Mouse (Mus musculus) spleen, adult 2 months (tissue): ENCODE data around the gene Fam185a. TPM values are rescaled to one million over a fixed set of nuclear protein-coding genes. Genes with fewer than 3 reads are reported as not detected.

Experiments used
- DNase-seq, 2 experiments: peaks; one replicate each; pipeline versions ENCODE4 v3.0.0 to v3.0.0-alpha.2; 2012 to 2021; ENCODE audit warnings: low spot score in 2 of 2, low read depth in 1 of 2
- H3K27ac ChIP-seq: fragments of 200-500 bp; 2 replicates; pipeline ENCODE4 v1.5.1; 2012; ENCODE audit warnings: low read length, inconsistent platforms; ENCODE audit not compliant: insufficient read depth
- H3K27me3 ChIP-seq: fragments of 200-500 bp; 2 replicates; pipeline ENCODE4 v1.6.1; 2012; ENCODE audit warnings: mild to moderate bottlenecking, moderate library complexity, low read length, inconsistent platforms; ENCODE audit not compliant: control insufficient read depth, insufficient read depth
- H3K36me3 ChIP-seq: fragments of 200-500 bp; 2 replicates; pipeline ENCODE4 v1.6.1; 2012; ENCODE audit warnings: mild to moderate bottlenecking, low read length, inconsistent platforms; ENCODE audit not compliant: control insufficient read depth, insufficient read depth
- H3K4me1 ChIP-seq: fragments of 200-500 bp; 2 replicates; pipeline ENCODE4 v1.6.1; 2011; ENCODE audit warnings: inconsistent platforms; ENCODE audit not compliant: control insufficient read depth, insufficient read depth, insufficient read length
- H3K4me3 ChIP-seq: fragments of 200-500 bp; 2 replicates; pipeline ENCODE4 v1.5.1; 2011; ENCODE audit warnings: mild to moderate bottlenecking, inconsistent platforms; ENCODE audit not compliant: insufficient read depth, insufficient read length; ENCODE audit errors: extremely low read depth
- CTCF ChIP-seq: fragments of 200-500 bp; IDR thresholded peaks from 2 replicates; pipeline ENCODE4 v1.5.1; 2011; ENCODE audit warnings: mild to moderate bottlenecking, inconsistent platforms; ENCODE audit not compliant: insufficient read depth, insufficient read length, insufficient replicate concordance; ENCODE audit errors: extremely low read depth
- POLR2A ChIP-seq: fragments of 200-500 bp; IDR thresholded peaks from 2 replicates; pipeline ENCODE4 v1.6.1; 2011; ENCODE audit warnings: low read depth, low read length, inconsistent platforms
- WGBS: fragments of 180-500 bp; shearing (Covaris S2); methylation state at CpG from one replicate; pipeline ENCODE4 v1.1.7; 2018; 5-methylcytosine and 5-hydroxymethylcytosine counted together
- polyA plus RNA-seq: library from polyadenylated mRNA; depleted of rRNA; stranded (reverse); fragments of >200 nt; gene quantifications from 2 replicates; pipeline ENCODE4 v1.2.3, GENCODE M21; 2012

The Fam185a gene
- polyA plus RNA-seq, 1 experiment = 1.4 TPM

GRCm38 (mm10) chr5:21485197-21485829 is 60.6 kb downstream of the Fam185a start:
- TF ChIP-seq POLR2A = no peak
- TF ChIP-seq CTCF = no peak
- no peak for DNase-seq
- Histone ChIP-seq H3K27ac (no peak overlapping the region), H3K36me3 (no peaks in the 10 kb centered on the region; the same call in 1 of the 2 replicates), H3K4me1 (no peaks in the 10 kb centered on the region), H3K4me3 (no peak overlapping the region), H3K27me3 (no peaks in the 10 kb centered on the region)
- 86% methylated on average over 8 of the region's 8 CpGs for WGBS

- H3K27ac ChIP-seq = no peak overlapping the region
- TF ChIP-seq CTCF (no peak), POLR2A (no peak)
- DNase-seq = no peak
- H3K36me3 ChIP-seq = no peaks in the 10 kb centered on the region; the same call in 1 of the 2 replicates
- WGBS = 91% methylated on average over 5 of the region's 5 CpGs
- H3K27me3 ChIP-seq = no peaks in the 10 kb centered on the region
- no peaks in the 10 kb centered on the region for H3K4me1 ChIP-seq
- no peak overlapping the region for H3K4me3 ChIP-seq
Measured at GRCm38 (mm10) chr5:21486798-21487197, 62.0 kb downstream of the Fam185a start.

GRCm38 (mm10) chr5:21487306-21487705 is 62.5 kb downstream of the Fam185a start:
- H3K4me1 ChIP-seq = no peaks in the 10 kb centered on the region
- no peak for DNase-seq
- no peaks in the 10 kb centered on the region for H3K27me3 ChIP-seq
- H3K27ac ChIP-seq = no peak overlapping the region
- 88% methylated on average over 3 of the region's 3 CpGs for WGBS
- no peak for TF ChIP-seq CTCF
- no peak for TF ChIP-seq POLR2A
- no peak overlapping the region for H3K4me3 ChIP-seq
- no peaks in the 10 kb centered on the region; the same call in 1 of the 2 replicates for H3K36me3 ChIP-seq

- DNase-seq = no peak
- no peaks in the 10 kb centered on the region; the same call in 1 of the 2 replicates for H3K36me3 ChIP-seq
- TF ChIP-seq CTCF = no peak
- no peak for TF ChIP-seq POLR2A
- no peak overlapping the region for H3K4me3 ChIP-seq
- no peaks in the 10 kb centered on the region for H3K27me3 ChIP-seq
- no peak overlapping the region for H3K27ac ChIP-seq
- H3K4me1 ChIP-seq = no peaks in the 10 kb centered on the region
- WGBS = 93% methylated on average over 3 of the region's 3 CpGs
Measured at GRCm38 (mm10) chr5:21487716-21488115, 63.0 kb downstream of the Fam185a start.

GRCm38 (mm10) chr5:21488506-21488905 is 63.7 kb downstream of the Fam185a start:
- Histone ChIP-seq H3K27ac (no peak overlapping the region), H3K27me3 (no peaks in the 10 kb centered on the region), H3K4me3 (no peak overlapping the region), H3K36me3 (no peaks in the 10 kb centered on the region; the same call in 1 of the 2 replicates), H3K4me1 (no peaks in the 10 kb centered on the region)
- WGBS = 90% methylated on average over 5 of the region's 5 CpGs
- TF ChIP-seq POLR2A (no peak), CTCF (no peak)
- DNase-seq = no peak

GRCm38 (mm10) chr5:21489135-21489534 is 64.4 kb downstream of the Fam185a start:
- H3K4me1 ChIP-seq = no peaks in the 10 kb centered on the region
- no peaks in the 10 kb centered on the region for H3K36me3 ChIP-seq
- no peak overlapping the region for H3K27ac ChIP-seq
- no peak overlapping the region for H3K4me3 ChIP-seq
- TF ChIP-seq CTCF (no peak), POLR2A (no peak)
- no peak for DNase-seq
- H3K27me3 ChIP-seq = no peaks in the 10 kb centered on the region
- WGBS = 93% methylated on average over 4 of the region's 4 CpGs

- Histone ChIP-seq H3K36me3 (no peaks in the 10 kb centered on the region), H3K27me3 (no peaks in the 10 kb centered on the region), H3K4me1 (no peaks in the 10 kb centered on the region), H3K4me3 (no peak overlapping the region), H3K27ac (no peak overlapping the region)
- no peak for TF ChIP-seq CTCF
- no peak for TF ChIP-seq POLR2A
- no peak for DNase-seq
- 85% methylated on average over 2 of the region's 2 CpGs for WGBS
Measured at GRCm38 (mm10) chr5:21491469-21491868, 66.7 kb downstream of the Fam185a start.
